Mouse (Mus musculus) hindbrain, postnatal 0 days (tissue): ENCODE measurements around the gene Pin1. TPM values are rescaled to one million over a fixed set of nuclear protein-coding genes. Genes with fewer than 3 reads are reported as not detected.
A peak's percentile ranks its signal among the peaks of the same experiment; 100 is the strongest.

Source experiments
- ATAC-seq: fragments of 200-750 bp; cut with Nextera tagmentation; 2 replicates; pipeline ENCODE4 v1.8.0; 2017; ENCODE audit warnings: mild to moderate bottlenecking, moderate TSS enrichment, moderate library complexity
- DNase-seq: peaks from one replicate; pipeline ENCODE4 v3.0.0-alpha.2; 2015; ENCODE audit warnings: low spot score
- H3K27ac ChIP-seq: fragments of 300-500 bp; sonication (generic); 2 replicates; pipeline ENCODE4 v1.5.1; 2014; ENCODE audit warnings: mild to moderate bottlenecking
- H3K27me3 ChIP-seq: fragments of 300-500 bp; sonication (generic); 2 replicates; pipeline ENCODE4 v1.6.1; 2014; ENCODE audit warnings: low read length, mixed read lengths; ENCODE audit not compliant: insufficient read depth
- H3K36me3 ChIP-seq: fragments of 300-500 bp; sonication (generic); 2 replicates; pipeline ENCODE4 v1.6.1; 2014; ENCODE audit warnings: low read length, mixed read lengths; ENCODE audit not compliant: insufficient read depth
- H3K4me1 ChIP-seq: fragments of 300-500 bp; sonication (generic); 2 replicates; pipeline ENCODE4 v1.6.1; 2014; ENCODE audit warnings: antibody characterized with exemption, low read length, mixed read lengths; ENCODE audit not compliant: insufficient read depth
- H3K4me2 ChIP-seq: fragments of 300-500 bp; sonication (generic); 2 replicates; pipeline ENCODE4 v1.6.1; 2014; ENCODE audit warnings: low read depth, mild to moderate bottlenecking, low read length, moderate library complexity, mixed read lengths
- H3K4me3 ChIP-seq: fragments of 300-500 bp; sonication (generic); 2 replicates; pipeline ENCODE4 v1.5.1; 2014; ENCODE audit warnings: low read length
- H3K9ac ChIP-seq: fragments of 300-500 bp; sonication (generic); replicated peaks from 2 replicates; pipeline ENCODE4 v1.6.1; 2014; ENCODE audit warnings: mild to moderate bottlenecking, low read length, moderate library complexity, mixed read lengths
- H3K9me3 ChIP-seq: fragments of 300-500 bp; sonication (generic); 2 replicates; pipeline ENCODE4 v1.6.1; 2016; ENCODE audit warnings: low read length, mixed read lengths
- CTCF ChIP-seq: IDR thresholded peaks from 2 replicates; pipeline ENCODE4 v1.5.1; 2016; ENCODE audit warnings: antibody characterized with exemption, control low read depth, low read depth
- WGBS: fragments of 180-500 bp; shearing (Covaris S2); extraction: QIAGEN DNeasy Blood & Tissue Kit; methylation state at CpG from one replicate; pipeline ENCODE4 v1.1.7; 2014; 5-methylcytosine and 5-hydroxymethylcytosine counted together
- polyA plus RNA-seq: library from polyadenylated mRNA; unstranded; fragments of >200 nt; fragmentation: Nextera tagmentation; extraction: Ambion mirVana; gene quantifications from 2 replicates; pipeline ENCODE4 v1.2.1, GENCODE M21; 2015
- total RNA-seq: library from RNA; depleted of rRNA; stranded (reverse); fragments of >200 nt; gene quantifications from 2 replicates; pipeline ENCODE4 v1.2.3, GENCODE M21; 2014; rRNA removed

Pin1 gene
- total RNA-seq (31.7 and 44.3 TPM in 2 replicates), polyA plus RNA-seq (65.7 and 68.0 TPM in 2 replicates)

DNA sequence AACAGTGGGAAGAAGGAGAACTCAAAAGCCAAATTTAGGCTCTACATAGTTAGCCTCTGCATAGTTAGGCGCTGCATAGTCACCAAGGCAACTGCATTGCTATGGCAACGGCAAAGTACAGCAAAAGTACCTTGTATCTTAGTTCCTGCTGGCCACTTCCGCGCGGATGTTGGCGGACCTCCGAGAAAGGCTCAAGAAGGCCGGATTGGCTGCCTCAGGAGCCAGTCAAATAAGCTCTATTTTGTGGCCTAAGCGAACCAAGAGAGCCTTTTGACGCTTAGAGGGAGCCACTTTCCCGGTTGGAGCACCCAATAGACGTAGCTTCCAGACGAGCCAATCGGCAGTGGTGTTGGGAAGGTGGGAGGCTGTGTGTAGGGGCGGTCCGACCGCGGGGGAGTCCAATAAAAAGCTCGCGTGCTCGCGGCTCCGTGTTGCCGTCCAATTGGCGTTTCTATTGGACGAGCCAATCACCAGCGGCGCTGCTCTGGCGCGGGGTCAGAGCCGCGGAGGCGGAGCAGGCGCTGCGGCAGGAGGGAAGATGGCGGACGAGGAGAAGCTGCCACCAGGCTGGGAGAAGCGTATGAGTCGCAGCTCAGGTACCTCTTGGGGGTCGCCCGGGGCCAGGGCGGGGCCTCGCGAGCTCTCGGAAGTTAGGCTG, at the start of gene Pin1:
Pin1 (plus strand) TSS at position 494 of the 658 bp plus-strand sequence.
- peak within 1 kb of the TSS; percentile 81 for H3K4me3 ChIP-seq
- peak within 1 kb of the TSS; percentile 79 for H3K9ac ChIP-seq
- peak; percentile 5; the same call in 1 of the 2 replicates for TF ChIP-seq CTCF
- under 1% methylated on average over 44 of the region's 45 CpGs for WGBS
- ATAC-seq, result peak; percentile 99
- no peaks in the 10 kb centered on the region for H3K9me3 ChIP-seq
- H3K4me2 ChIP-seq, result peak within 1 kb of the TSS; percentile 70
- DNase-seq, result peak; percentile 99
- H3K27me3 ChIP-seq, result no peaks in the 10 kb centered on the region
- H3K36me3 ChIP-seq, result peaks cover 15% of the 10 kb centered on the region
- H3K4me1 ChIP-seq, result peaks cover 18% of the 10 kb centered on the region
- H3K27ac ChIP-seq, result peak within 1 kb of the TSS; percentile 66

- Histone ChIP-seq H3K9ac (no peak overlapping the region), H3K36me3 (no peaks in the 10 kb centered on the region), H3K4me3 (peak overlapping the region; percentile 68), H3K4me2 (peak overlapping the region; percentile 81; the same call in 1 of the 2 replicates), H3K27ac (peak overlapping the region; percentile 98; the same call in 1 of the 2 replicates), H3K4me1 (no peaks in the 10 kb centered on the region), H3K27me3 (no peaks in the 10 kb centered on the region), H3K9me3 (no peaks in the 10 kb centered on the region)
- no peak for ATAC-seq
- TF ChIP-seq CTCF, result no peak
- 100% methylated on average over 1 of the region's 1 CpGs for whole genome bisulfite sequencing
- DNase-seq, result no peak
These were observed 45.6 kb upstream of the Pin1 start for GRCm38 (mm10) chr9:20606269-20606668.

DNA sequence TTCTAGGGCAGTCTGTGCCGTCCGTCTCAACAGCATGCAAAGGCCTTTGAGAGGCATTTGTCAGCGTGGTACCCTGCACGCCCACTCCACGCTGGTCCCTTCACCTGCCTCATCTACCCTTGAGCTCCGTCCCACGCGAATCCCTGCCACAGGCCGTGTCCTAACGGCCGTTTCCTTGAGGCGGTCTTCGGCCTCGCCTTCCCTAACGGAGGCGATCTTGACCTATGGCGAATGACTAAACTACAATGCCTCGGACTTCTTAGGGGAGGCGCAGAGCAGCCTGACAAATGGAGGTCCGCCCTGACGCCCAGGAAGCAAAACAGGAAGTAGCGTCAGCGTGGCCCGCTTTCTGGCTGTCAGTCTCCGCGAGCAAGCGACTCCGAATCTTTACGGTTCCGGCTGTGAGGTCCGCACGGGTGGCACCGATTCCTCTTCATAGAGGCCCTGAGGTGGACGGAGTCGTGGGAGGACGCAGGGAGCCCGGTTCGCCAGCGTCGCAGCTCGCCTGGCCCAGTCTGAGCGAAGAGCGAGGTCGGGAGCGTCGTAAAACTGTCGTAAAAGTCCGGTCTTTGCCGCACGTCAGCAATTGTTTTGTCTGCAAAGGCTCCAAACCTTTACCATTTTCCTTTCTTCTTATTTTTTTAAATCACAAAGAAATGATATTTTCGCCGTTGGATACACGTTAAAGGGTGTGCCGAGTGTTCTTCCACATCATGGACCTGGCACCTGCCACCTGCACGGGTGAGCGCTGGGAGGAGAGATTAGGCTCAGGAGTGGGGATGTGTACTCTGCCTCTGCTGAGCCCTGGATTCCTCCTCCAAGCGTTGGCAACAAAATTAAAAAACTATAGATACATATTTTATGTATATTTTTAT, 44.6 kb upstream of the Pin1 start:
- H3K36me3 ChIP-seq, result no peaks in the 10 kb centered on the region
- H3K4me1 ChIP-seq, result no peaks in the 10 kb centered on the region
- H3K27ac ChIP-seq, result peak overlapping the region; percentile 98
- H3K4me2 ChIP-seq, result peak overlapping the region; percentile 81
- H3K27me3 ChIP-seq, result no peaks in the 10 kb centered on the region
- H3K9me3 ChIP-seq, result no peaks in the 10 kb centered on the region
- peak; percentile 93 for ATAC-seq
- under 1% methylated on average over 57 of the region's 57 CpGs for WGBS
- peak overlapping the region; percentile 79 for H3K9ac ChIP-seq
- H3K4me3 ChIP-seq, result peak overlapping the region; percentile 68
- no peak; the same call in 1 of the 2 replicates for TF ChIP-seq CTCF
- DNase-seq, result peak; percentile 97

- WGBS, result 87% methylated on average over 5 of the region's 5 CpGs
- no peak for ATAC-seq
- no peak overlapping the region for H3K9ac ChIP-seq
These were observed 41.9 kb upstream of the Pin1 start for GRCm38 (mm10) chr9:20609831-20610464.

GRCm38 (mm10) chr9:20611976-20612375, 39.9 kb upstream of the Pin1 start:
- Histone ChIP-seq H3K9ac (no peak overlapping the region), H3K27me3 (no peaks in the 10 kb centered on the region), H3K9me3 (no peaks in the 10 kb centered on the region), H3K4me2 (no peak overlapping the region), H3K36me3 (no peaks in the 10 kb centered on the region), H3K4me1 (no peaks in the 10 kb centered on the region), H3K4me3 (no peak overlapping the region), H3K27ac (no peak overlapping the region)
- TF ChIP-seq CTCF, result no peak
- ATAC-seq (no peak), DNase-seq (no peak)
- 84% methylated on average over 5 of the region's 5 CpGs for WGBS

More at GRCm38 (mm10) chr9:20609831-20610464, 41.9 kb upstream of the Pin1 start:
- no peak overlapping the region for H3K4me2 ChIP-seq
- H3K9me3 ChIP-seq, result no peaks in the 10 kb centered on the region
- 0 out of 2 replicates have a peak, but pooled peaks have one; percentile 4 for TF ChIP-seq CTCF
- H3K27ac ChIP-seq, result no peak overlapping the region
- H3K36me3 ChIP-seq, result no peaks in the 10 kb centered on the region
- H3K4me3 ChIP-seq, result no peak overlapping the region
- no peaks in the 10 kb centered on the region for H3K27me3 ChIP-seq
- H3K4me1 ChIP-seq, result no peaks in the 10 kb centered on the region
- DNase-seq, result no peak

DNA sequence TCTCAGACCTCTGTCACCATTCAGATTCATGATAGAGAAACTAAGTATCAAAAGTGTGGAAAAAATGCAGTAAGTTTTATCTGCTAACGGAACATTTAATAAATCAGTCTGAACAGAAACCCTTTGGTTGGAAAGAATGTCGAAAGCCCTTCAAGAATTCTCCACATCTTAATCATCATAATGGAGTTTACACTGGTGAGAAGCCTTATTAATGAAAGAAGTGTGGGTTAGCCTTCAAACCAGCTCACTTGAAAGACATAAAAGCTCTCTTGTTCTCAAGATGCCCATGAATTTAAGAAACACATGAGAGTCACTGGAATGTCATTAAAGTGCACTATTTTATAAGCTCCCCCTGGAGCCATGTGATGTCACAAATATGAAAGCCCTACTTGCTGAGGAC, 35.2 kb upstream of the Pin1 start:
- Histone ChIP-seq H3K9me3 (no peaks in the 10 kb centered on the region), H3K36me3 (no peaks in the 10 kb centered on the region), H3K9ac (no peak overlapping the region), H3K27me3 (no peaks in the 10 kb centered on the region), H3K4me3 (no peak overlapping the region), H3K4me2 (no peak overlapping the region), H3K4me1 (no peaks in the 10 kb centered on the region), H3K27ac (no peak overlapping the region)
- DNase-seq (no peak), ATAC-seq (no peak)
- WGBS, result 93% methylated on average over 2 of the region's 2 CpGs
- no peak for TF ChIP-seq CTCF
